Mouse (Mus musculus): ENCODE measurements at regions not wholly inside any gene's neighbourhood (a gene's known extent, or its start where the extent isn't known, plus 50 kb on each side); places are given as distances from the start of the nearest gene placed in this dataset.

GRCm38 (mm10) chr6:51272136-51272736, 160.2 kb upstream of the Nfe2l3 start:
- TF ChIP-seq EP300 (IDR thresholded peaks at IDR 0.05) (no peak), CTCF (IDR thresholded peaks at IDR 0.05) (no peak)

Measured in lung, postnatal 0 days (tissue).